Mouse (Mus musculus): Measurements from ENCODE around the gene Bcr. TPM values are rescaled to one million over a fixed set of nuclear protein-coding genes. Genes with fewer than 3 reads are reported as not detected.
A peak's percentile ranks its signal among the peaks of the same experiment; 100 is the strongest.
"Not testable (repeated sequence)": the region's sequence is repeated elsewhere in the genome, so short reads cannot be mapped to it uniquely, and the experiment has no call there.

The Bcr gene
- polyA plus RNA-seq, 1 experiment from 2014 or later: 10.8 TPM

- under 1% methylated on average over 36 of the region's 36 CpGs for WGBS
- peak; percentile 96 for ATAC-seq (ENCODE audit: low FRiP score, low read depth)
- Histone ChIP-seq H3K36me3 (no peaks in the 10 kb centered on the region), H3K9ac (replicated peaks) (peak within 1 kb of the TSS; percentile 57), H3K4me1 (peaks cover 35% of the 10 kb centered on the region), H3K4me3 (peak within 1 kb of the TSS; percentile 46), H3K27me3 (peaks cover 17% of the 10 kb centered on the region), H3K4me2 (replicated peaks) (peak within 1 kb of the TSS; percentile 67), H3K27ac (replicated peaks) (peak within 1 kb of the TSS; percentile 93), H3K9me3 (no peaks in the 10 kb centered on the region)
Measured at GRCm38 (mm10) chr10:75036883-75037379, 23.5 kb upstream of the Bcr start, which contains the start of gene Rab36. TSS of gene Rab36 (plus strand) at chr10:75037058.

GRCm38 (mm10) chr10:75042060-75042459, 18.3 kb upstream of the Bcr start:
- not testable (repeated sequence) for H3K27ac ChIP-seq (replicated peaks); H3K4me2 ChIP-seq (replicated peaks); H3K27me3 ChIP-seq; H3K9ac ChIP-seq (replicated peaks); H3K9me3 ChIP-seq; H3K36me3 ChIP-seq; H3K4me3 ChIP-seq; ATAC-seq (ENCODE audit: low FRiP score, low read depth)
- peaks cover 14% of the 10 kb centered on the region for H3K4me1 ChIP-seq
- 20% methylated on average over 1 of the region's 1 CpGs for WGBS

- Histone ChIP-seq H3K27ac (replicated peaks) (no peak overlapping the region), H3K27me3 (no peaks in the 10 kb centered on the region; the same call in 1 of the 2 replicates), H3K4me3 (no peak overlapping the region), H3K9ac (replicated peaks) (no peak overlapping the region), H3K36me3 (no peaks in the 10 kb centered on the region), H3K4me1 (0 out of 2 replicates have a peak, but pooled peaks cover 3% of the 10 kb centered on the region), H3K9me3 (no peaks in the 10 kb centered on the region), H3K4me2 (replicated peaks) (no peak overlapping the region)
- WGBS: 46% methylated on average over 7 of the region's 7 CpGs
- no peak for ATAC-seq (ENCODE audit: low FRiP score, low read depth)
Measured at GRCm38 (mm10) chr10:75044459-75044858, 15.9 kb upstream of the Bcr start.

GRCm38 (mm10) chr10:75045831-75046230, 14.6 kb upstream of the Bcr start:
- Histone ChIP-seq H3K27ac (replicated peaks) (no peak overlapping the region), H3K27me3 (no peaks in the 10 kb centered on the region; the same call in 1 of the 2 replicates), H3K4me3 (no peak overlapping the region), H3K4me1 (0 out of 2 replicates have a peak, but pooled peaks cover 3% of the 10 kb centered on the region), H3K9me3 (no peaks in the 10 kb centered on the region), H3K9ac (replicated peaks) (no peak overlapping the region), H3K36me3 (no peaks in the 10 kb centered on the region), H3K4me2 (replicated peaks) (no peak overlapping the region)
- 94% methylated on average over 15 of the region's 15 CpGs for WGBS
- ATAC-seq (ENCODE audit: low FRiP score, low read depth): no peak

- Histone ChIP-seq H3K9me3 (no peaks in the 10 kb centered on the region), H3K9ac (replicated peaks) (no peak overlapping the region), H3K4me1 (0 out of 2 replicates have a peak, but pooled peaks cover 3% of the 10 kb centered on the region), H3K36me3 (no peaks in the 10 kb centered on the region), H3K4me3 (no peak overlapping the region), H3K27me3 (no peaks in the 10 kb centered on the region; the same call in 1 of the 2 replicates), H3K27ac (replicated peaks) (no peak overlapping the region), H3K4me2 (replicated peaks) (no peak overlapping the region)
- ATAC-seq (ENCODE audit: low FRiP score, low read depth): no peak
- WGBS: 97% methylated on average over 7 of the region's 7 CpGs
Measured at GRCm38 (mm10) chr10:75048711-75049110, 11.7 kb upstream of the Bcr start.

- Histone ChIP-seq H3K4me3 (no peak overlapping the region), H3K9ac (replicated peaks) (no peak overlapping the region), H3K4me1 (peaks cover 9% of the 10 kb centered on the region), H3K9me3 (no peaks in the 10 kb centered on the region), H3K4me2 (replicated peaks) (no peak overlapping the region), H3K27ac (replicated peaks) (no peak overlapping the region), H3K36me3 (no peaks in the 10 kb centered on the region), H3K27me3 (no peaks in the 10 kb centered on the region)
- ATAC-seq (ENCODE audit: low FRiP score, low read depth): no peak
- WGBS: 93% methylated on average over 21 of the region's 21 CpGs
Measured at GRCm38 (mm10) chr10:75051364-75052074, 8.9 kb upstream of the Bcr start.

GRCm38 (mm10) chr10:75052902-75053301, 7.5 kb upstream of the Bcr start:
- H3K9me3 ChIP-seq: no peaks in the 10 kb centered on the region
- ATAC-seq (ENCODE audit: low FRiP score, low read depth): no peak
- 0 out of 2 replicates have a peak, but pooled peaks cover 5% of the 10 kb centered on the region for H3K27me3 ChIP-seq
- H3K36me3 ChIP-seq: no peaks in the 10 kb centered on the region
- H3K4me2 ChIP-seq (replicated peaks): no peak overlapping the region
- H3K27ac ChIP-seq (replicated peaks): no peak overlapping the region
- H3K4me1 ChIP-seq: peaks cover 13% of the 10 kb centered on the region
- H3K4me3 ChIP-seq: no peak overlapping the region
- H3K9ac ChIP-seq (replicated peaks): no peak overlapping the region
- 78% methylated on average over 8 of the region's 8 CpGs for WGBS

- H3K4me3 ChIP-seq: no peak overlapping the region
- H3K9ac ChIP-seq (replicated peaks): no peak overlapping the region
- H3K27ac ChIP-seq (replicated peaks): no peak overlapping the region
- H3K4me2 ChIP-seq (replicated peaks): no peak overlapping the region
- H3K27me3 ChIP-seq: peaks cover 5% of the 10 kb centered on the region; the same call in 1 of the 2 replicates
- H3K4me1 ChIP-seq: peaks cover 14% of the 10 kb centered on the region
- no peak for ATAC-seq (ENCODE audit: low FRiP score, low read depth)
- no peaks in the 10 kb centered on the region for H3K36me3 ChIP-seq
- no peaks in the 10 kb centered on the region for H3K9me3 ChIP-seq
- 91% methylated on average over 4 of the region's 4 CpGs for WGBS
Measured at GRCm38 (mm10) chr10:75053655-75054054, 6.7 kb upstream of the Bcr start.

GRCm38 (mm10) chr10:75054125-75054524, 6.3 kb upstream of the Bcr start:
- Histone ChIP-seq H3K4me2 (replicated peaks) (no peak overlapping the region), H3K27ac (replicated peaks) (no peak overlapping the region), H3K4me1 (peaks cover 18% of the 10 kb centered on the region), H3K36me3 (no peaks in the 10 kb centered on the region), H3K27me3 (peaks cover 5% of the 10 kb centered on the region; the same call in 1 of the 2 replicates), H3K9ac (replicated peaks) (no peak overlapping the region), H3K4me3 (no peak overlapping the region), H3K9me3 (no peaks in the 10 kb centered on the region)
- WGBS: 83% methylated on average over 6 of the region's 6 CpGs
- no peak for ATAC-seq (ENCODE audit: low FRiP score, low read depth)

- no peak for ATAC-seq (ENCODE audit: low FRiP score, low read depth)
- Histone ChIP-seq H3K4me3 (no peak overlapping the region), H3K36me3 (no peaks in the 10 kb centered on the region), H3K4me1 (peaks cover 27% of the 10 kb centered on the region), H3K4me2 (replicated peaks) (no peak overlapping the region), H3K27ac (replicated peaks) (peak overlapping the region; percentile 65), H3K9ac (replicated peaks) (no peak overlapping the region), H3K9me3 (no peaks in the 10 kb centered on the region), H3K27me3 (peaks cover 5% of the 10 kb centered on the region; the same call in 1 of the 2 replicates)
- WGBS: 66% methylated on average over 5 of the region's 5 CpGs
Measured at GRCm38 (mm10) chr10:75055672-75056071, 4.7 kb upstream of the Bcr start.

GRCm38 (mm10) chr10:75056255-75056654, 4.1 kb upstream of the Bcr start:
- Histone ChIP-seq H3K36me3 (no peaks in the 10 kb centered on the region), H3K4me1 (peaks cover 29% of the 10 kb centered on the region), H3K27ac (replicated peaks) (peak overlapping the region; percentile 65), H3K9ac (replicated peaks) (no peak overlapping the region), H3K4me2 (replicated peaks) (no peak overlapping the region), H3K9me3 (no peaks in the 10 kb centered on the region), H3K4me3 (no peak overlapping the region), H3K27me3 (peaks cover 7% of the 10 kb centered on the region)
- ATAC-seq (ENCODE audit: low FRiP score, low read depth): 0 out of 2 replicates have a peak, but pooled peaks have one; percentile 27
- 2% methylated on average over 4 of the region's 4 CpGs for WGBS

GRCm38 (mm10) chr10:75058336-75058735, 2.1 kb upstream of the Bcr start:
- H3K4me3 ChIP-seq: no peak overlapping the region
- no peaks in the 10 kb centered on the region for H3K36me3 ChIP-seq
- no peak overlapping the region for H3K27ac ChIP-seq (replicated peaks)
- no peak overlapping the region for H3K4me2 ChIP-seq (replicated peaks)
- ATAC-seq (ENCODE audit: low FRiP score, low read depth): no peak
- H3K27me3 ChIP-seq: peaks cover 21% of the 10 kb centered on the region
- H3K4me1 ChIP-seq: peaks cover 50% of the 10 kb centered on the region
- no peak overlapping the region for H3K9ac ChIP-seq (replicated peaks)
- no peaks in the 10 kb centered on the region for H3K9me3 ChIP-seq
- 67% methylated on average over 8 of the region's 8 CpGs for WGBS

Measured in midbrain, embryonic 12.5 days (tissue).